Mouse (Mus musculus): ENCODE data around the gene Fam187b. TPM values are rescaled to one million over a fixed set of nuclear protein-coding genes. Genes with fewer than 3 reads are reported as not detected.

Gene Fam187b
- polyA plus RNA-seq, 1 experiment from 2014 or later = 10.4 TPM

GRCm38 (mm10) chr7:30953459-30953858 is 20.1 kb upstream of the Fam187b start:
- TF ChIP-seq CTCF (IDR thresholded peaks at IDR 0.05; ENCODE audit: low read depth) = no peak
- peaks cover 2% of the 10 kb centered on the region; the same call in 1 of the 2 replicates for H3K4me1 ChIP-seq (replicated peaks; ENCODE audit: control insufficient read depth, insufficient read depth, low read length)
- ATAC-seq = no peak
- H3K9ac ChIP-seq (ENCODE audit: low read depth, low read length) = no peak overlapping the region
- H3K36me3 ChIP-seq (ENCODE audit: control insufficient read depth, insufficient read depth) = peaks cover 52% of the 10 kb centered on the region
- H3K4me3 ChIP-seq (ENCODE audit: low read depth, low read length) = no peak overlapping the region
- H3K27ac ChIP-seq (ENCODE audit: low read depth, low read length) = no peak overlapping the region
- 85% methylated on average over 6 of the region's 6 CpGs for WGBS
- H3K9me3 ChIP-seq (ENCODE audit: control insufficient read depth) = no peaks in the 10 kb centered on the region
- H3K4me2 ChIP-seq (replicated peaks; ENCODE audit: low read depth) = no peak overlapping the region
- H3K27me3 ChIP-seq (replicated peaks; ENCODE audit: control insufficient read depth, insufficient read depth, low read length) = no peaks in the 10 kb centered on the region

DNA sequence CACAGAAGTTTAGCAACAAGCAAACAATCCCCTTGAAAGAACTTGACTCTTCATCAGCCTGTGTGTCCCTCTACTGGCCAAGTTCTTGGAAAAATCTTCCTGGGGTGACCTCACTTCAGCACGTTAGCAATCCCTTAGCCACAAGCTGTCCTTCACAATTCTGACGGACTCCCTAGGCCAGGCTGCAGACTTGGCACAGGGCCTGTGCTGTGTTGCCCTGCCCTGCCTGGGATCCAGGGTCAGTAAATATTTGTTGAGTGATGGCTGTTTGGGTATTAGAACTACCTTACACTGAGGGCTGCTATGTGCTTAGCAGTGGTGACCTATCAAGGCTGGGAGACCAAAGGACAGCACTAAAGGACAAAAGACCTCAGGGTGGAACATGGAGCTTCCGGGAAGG is 19.6 kb upstream of the Fam187b start:
- H3K36me3 ChIP-seq (ENCODE audit: control insufficient read depth, insufficient read depth) = peaks cover 54% of the 10 kb centered on the region

DNA sequence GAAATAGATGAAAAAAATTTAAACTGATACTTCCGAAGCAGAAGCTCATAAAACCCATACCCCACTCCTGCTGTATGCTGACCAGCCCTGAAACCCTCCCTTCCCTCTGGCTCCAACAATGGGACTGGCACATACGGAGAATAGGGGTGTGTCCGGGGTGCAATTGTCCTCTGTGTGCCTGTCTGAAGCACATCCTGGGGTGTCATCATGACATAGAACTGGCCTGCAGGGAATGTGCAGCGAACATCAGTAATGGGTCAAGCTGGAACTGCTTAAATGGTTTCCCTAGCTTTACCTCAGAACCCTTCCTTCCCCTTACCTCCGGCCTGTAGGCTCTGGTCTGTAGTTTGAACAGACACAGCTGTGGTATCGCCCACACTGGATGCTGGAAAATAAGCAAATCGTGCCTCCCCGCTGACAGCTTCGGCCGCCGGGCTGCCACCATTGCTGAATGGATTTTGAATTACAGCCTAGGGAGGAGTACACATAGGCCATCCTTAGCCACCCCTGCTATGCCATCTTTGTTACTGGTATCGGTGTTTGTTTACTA is 18.5 kb upstream of the Fam187b start:
- Histone ChIP-seq H3K36me3 (ENCODE audit: control insufficient read depth, insufficient read depth) (peaks cover 56% of the 10 kb centered on the region), H3K9me3 (ENCODE audit: control insufficient read depth) (no peaks in the 10 kb centered on the region), H3K4me3 (ENCODE audit: low read depth, low read length) (peak overlapping the region; percentile 92), H3K27ac (ENCODE audit: low read depth, low read length) (no peak overlapping the region), H3K27me3 (replicated peaks; ENCODE audit: control insufficient read depth, insufficient read depth, low read length) (no peaks in the 10 kb centered on the region), H3K4me1 (replicated peaks; ENCODE audit: control insufficient read depth, insufficient read depth, low read length) (peaks cover 4% of the 10 kb centered on the region; the same call in 1 of the 2 replicates), H3K4me2 (replicated peaks; ENCODE audit: low read depth) (peak overlapping the region; percentile 92), H3K9ac (ENCODE audit: low read depth, low read length) (no peak overlapping the region)
- no peak for TF ChIP-seq CTCF (IDR thresholded peaks at IDR 0.05; ENCODE audit: low read depth)
- ATAC-seq = no peak
- WGBS = 81% methylated on average over 12 of the region's 12 CpGs

More for the DNA sequence above, 19.6 kb upstream of the Fam187b start:
- 75% methylated on average over 3 of the region's 3 CpGs for WGBS
- Histone ChIP-seq H3K27me3 (replicated peaks; ENCODE audit: control insufficient read depth, insufficient read depth, low read length) (no peaks in the 10 kb centered on the region), H3K4me3 (ENCODE audit: low read depth, low read length) (no peak overlapping the region), H3K9ac (ENCODE audit: low read depth, low read length) (no peak overlapping the region), H3K4me2 (replicated peaks; ENCODE audit: low read depth) (no peak overlapping the region), H3K4me1 (replicated peaks; ENCODE audit: control insufficient read depth, insufficient read depth, low read length) (peaks cover 4% of the 10 kb centered on the region; the same call in 1 of the 2 replicates), H3K27ac (ENCODE audit: low read depth, low read length) (no peak overlapping the region), H3K9me3 (ENCODE audit: control insufficient read depth) (no peaks in the 10 kb centered on the region)
- peak; percentile 14; the same call in 1 of the 2 replicates for TF ChIP-seq CTCF (IDR thresholded peaks at IDR 0.05; ENCODE audit: low read depth)
- ATAC-seq = no peak

- TF ChIP-seq CTCF (IDR thresholded peaks at IDR 0.05; ENCODE audit: low read depth) = peak; percentile 95
- Histone ChIP-seq H3K4me1 (replicated peaks; ENCODE audit: control insufficient read depth, insufficient read depth, low read length) (peaks cover 4% of the 10 kb centered on the region; the same call in 1 of the 2 replicates), H3K36me3 (ENCODE audit: control insufficient read depth, insufficient read depth) (peaks cover 55% of the 10 kb centered on the region), H3K4me3 (ENCODE audit: low read depth, low read length) (peak overlapping the region; percentile 92), H3K27ac (ENCODE audit: low read depth, low read length) (peak overlapping the region; percentile 99), H3K27me3 (replicated peaks; ENCODE audit: control insufficient read depth, insufficient read depth, low read length) (no peaks in the 10 kb centered on the region), H3K9ac (ENCODE audit: low read depth, low read length) (peak overlapping the region; percentile 100), H3K9me3 (ENCODE audit: control insufficient read depth) (no peaks in the 10 kb centered on the region), H3K4me2 (replicated peaks; ENCODE audit: low read depth) (peak overlapping the region; percentile 92)
- peak; percentile 66 for ATAC-seq
- WGBS = under 1% methylated on average over 57 of the region's 64 CpGs
Measured at GRCm38 (mm10) chr7:30955584-30956356, 17.8 kb upstream of the Fam187b start.

DNA sequence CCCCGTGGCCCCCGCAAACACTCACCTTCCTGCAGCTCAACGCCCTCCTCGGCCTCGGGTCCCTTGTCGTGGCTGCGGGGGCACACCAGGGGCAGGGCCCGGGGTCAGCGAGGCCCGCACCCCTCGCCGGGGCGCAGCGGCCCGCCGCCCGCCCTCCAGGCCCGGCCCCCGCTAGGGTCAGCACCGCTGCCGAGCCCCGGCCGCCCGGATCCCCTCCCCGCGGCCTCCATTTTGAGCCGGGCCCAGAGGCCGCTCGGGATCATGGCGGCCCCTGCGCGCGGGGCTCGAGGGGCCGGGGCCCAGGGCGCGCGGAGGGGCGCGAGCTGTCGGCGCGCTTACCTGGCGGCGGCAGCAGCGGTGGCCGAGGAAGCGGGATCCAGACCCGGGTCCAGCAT is 17.2 kb upstream of the Fam187b start:
- no peak for TF ChIP-seq CTCF (IDR thresholded peaks at IDR 0.05; ENCODE audit: low read depth)
- Histone ChIP-seq H3K4me2 (replicated peaks; ENCODE audit: low read depth) (peak overlapping the region; percentile 92), H3K9ac (ENCODE audit: low read depth, low read length) (peak overlapping the region; percentile 100), H3K4me1 (replicated peaks; ENCODE audit: control insufficient read depth, insufficient read depth, low read length) (peaks cover 4% of the 10 kb centered on the region; the same call in 1 of the 2 replicates), H3K9me3 (ENCODE audit: control insufficient read depth) (no peaks in the 10 kb centered on the region), H3K27ac (ENCODE audit: low read depth, low read length) (peak overlapping the region; percentile 99), H3K4me3 (ENCODE audit: low read depth, low read length) (peak overlapping the region; percentile 92), H3K36me3 (ENCODE audit: control insufficient read depth, insufficient read depth) (peaks cover 55% of the 10 kb centered on the region), H3K27me3 (replicated peaks; ENCODE audit: control insufficient read depth, insufficient read depth, low read length) (no peaks in the 10 kb centered on the region)
- peak; percentile 45 for ATAC-seq
- 2% methylated on average over 30 of the region's 49 CpGs for WGBS

DNA sequence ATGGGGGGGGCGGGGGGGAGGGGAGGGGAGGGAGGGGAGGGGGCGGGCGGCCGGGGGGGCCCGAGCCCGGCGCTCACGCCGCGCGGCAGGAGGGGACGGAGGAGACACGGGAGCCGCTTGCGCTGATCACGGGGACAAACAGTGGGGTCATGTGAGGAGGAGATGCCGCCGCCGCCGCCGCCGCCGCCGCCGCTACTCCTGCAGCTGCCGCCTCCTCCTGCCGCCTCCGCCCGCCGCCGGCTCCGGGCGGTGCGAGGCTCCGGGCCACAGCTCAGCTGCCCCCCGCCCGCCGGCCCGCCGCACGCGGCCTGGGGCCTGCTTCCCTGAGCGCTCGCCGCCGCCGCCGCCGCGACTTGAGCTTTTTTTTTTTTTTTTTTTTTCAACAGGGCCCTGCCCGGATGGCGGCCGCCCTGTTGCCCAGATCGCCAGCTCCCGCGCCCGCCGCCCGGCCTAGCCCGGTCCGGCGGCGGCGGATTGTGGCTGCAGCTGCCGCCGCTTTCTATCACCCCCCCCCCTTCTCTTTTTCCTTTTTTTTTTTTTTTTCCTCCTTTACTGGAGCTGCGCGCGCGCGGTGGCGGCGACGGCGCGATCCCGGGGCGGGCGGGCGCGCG is 16.7 kb upstream of the Fam187b start, which contains the start of gene Usf2:
Gene Usf2 (minus strand): TSS at position 48 of the 611 bp plus-strand sequence.
- Histone ChIP-seq H3K4me3 (ENCODE audit: low read depth, low read length) (peak within 1 kb of the TSS; percentile 92), H3K36me3 (ENCODE audit: control insufficient read depth, insufficient read depth) (peaks cover 54% of the 10 kb centered on the region), H3K27ac (ENCODE audit: low read depth, low read length) (peak within 1 kb of the TSS; percentile 99), H3K4me2 (replicated peaks; ENCODE audit: low read depth) (peak within 1 kb of the TSS; percentile 92), H3K9me3 (ENCODE audit: control insufficient read depth) (no peaks in the 10 kb centered on the region), H3K4me1 (replicated peaks; ENCODE audit: control insufficient read depth, insufficient read depth, low read length) (peaks cover 4% of the 10 kb centered on the region; the same call in 1 of the 2 replicates), H3K9ac (ENCODE audit: low read depth, low read length) (peak within 1 kb of the TSS; percentile 100), H3K27me3 (replicated peaks; ENCODE audit: control insufficient read depth, insufficient read depth, low read length) (no peaks in the 10 kb centered on the region)
- ATAC-seq = peak; percentile 59
- no peak for TF ChIP-seq CTCF (IDR thresholded peaks at IDR 0.05; ENCODE audit: low read depth)
- under 1% methylated on average over 39 of the region's 82 CpGs for WGBS

Measured in intestine, postnatal 0 days (tissue).